Mouse (Mus musculus) thymus, postnatal 25 days (tissue): ENCODE measurements at regions not wholly inside any gene's neighbourhood (a gene's known extent, or its start where the extent isn't known, plus 50 kb on each side); places are given as distances from the start of the nearest gene placed in this dataset.
"Not testable (repeated sequence)": the region's sequence is repeated elsewhere in the genome, so short reads cannot be mapped to it uniquely, and the experiment has no call there.

ENCODE experiments used
- DNase-seq: peaks from one replicate; pipeline ENCODE4 v3.0.0; 2022

DNA sequence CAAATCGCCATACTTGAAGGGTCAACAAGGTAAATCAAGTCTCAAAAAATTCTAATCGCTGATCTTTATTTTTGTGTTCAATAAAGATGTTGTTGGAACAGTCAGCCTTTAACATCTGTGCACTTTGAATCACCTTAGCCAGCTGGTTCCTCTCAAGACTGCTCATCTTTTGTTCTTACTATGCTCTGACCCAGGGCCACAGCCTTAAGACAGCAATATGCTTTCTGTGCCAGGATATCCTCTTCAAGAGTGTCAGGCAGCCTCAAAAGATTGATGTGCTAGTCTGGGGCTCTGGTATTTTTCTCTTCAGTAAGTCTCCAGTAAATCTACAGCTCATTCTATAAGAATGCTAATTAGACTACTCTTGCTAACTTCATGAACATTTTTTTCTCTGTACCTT, 199.9 kb downstream of the Dph6 start:
- no peak for DNase-seq

DNA sequence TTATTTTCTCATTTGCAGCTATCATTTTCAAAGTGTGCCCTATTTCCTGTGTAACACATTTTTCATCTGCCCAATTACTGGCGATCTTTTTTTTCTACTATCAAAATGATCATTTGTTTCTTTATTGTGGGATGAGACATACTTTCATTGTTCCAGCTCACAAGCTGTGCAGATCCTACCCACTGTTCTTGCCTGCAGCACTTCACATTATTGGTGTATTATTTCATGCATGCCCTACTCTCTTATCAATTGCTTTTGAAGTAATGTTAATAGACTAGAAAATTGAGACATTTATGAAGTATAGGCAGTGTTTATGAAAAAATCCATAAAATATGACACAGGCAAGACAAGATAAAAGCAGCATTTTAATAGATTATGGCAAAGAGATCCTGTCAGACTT, 204.6 kb downstream of the Dph6 start:
- DNase-seq: no peak

DNA sequence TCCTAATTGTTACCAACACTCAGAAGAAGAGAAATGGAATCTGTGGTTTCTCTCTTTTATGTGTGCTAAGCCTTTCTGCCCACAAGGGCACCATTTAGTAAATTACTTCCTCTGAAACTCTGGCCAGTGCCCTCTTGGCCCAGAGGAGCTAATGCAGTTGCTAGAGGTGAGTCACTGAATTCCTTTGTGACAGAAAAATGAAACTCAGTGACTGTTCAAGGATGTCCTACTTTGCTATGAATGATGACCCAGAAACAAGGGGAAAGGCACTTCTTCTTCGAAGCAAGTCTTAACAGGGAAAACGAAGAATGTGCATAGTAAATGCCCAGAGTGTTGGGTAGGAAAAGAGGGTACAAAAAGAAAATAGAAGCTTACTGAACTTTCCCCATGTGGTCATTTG, 211.0 kb downstream of the Dph6 start:
- no peak for DNase-seq

DNA sequence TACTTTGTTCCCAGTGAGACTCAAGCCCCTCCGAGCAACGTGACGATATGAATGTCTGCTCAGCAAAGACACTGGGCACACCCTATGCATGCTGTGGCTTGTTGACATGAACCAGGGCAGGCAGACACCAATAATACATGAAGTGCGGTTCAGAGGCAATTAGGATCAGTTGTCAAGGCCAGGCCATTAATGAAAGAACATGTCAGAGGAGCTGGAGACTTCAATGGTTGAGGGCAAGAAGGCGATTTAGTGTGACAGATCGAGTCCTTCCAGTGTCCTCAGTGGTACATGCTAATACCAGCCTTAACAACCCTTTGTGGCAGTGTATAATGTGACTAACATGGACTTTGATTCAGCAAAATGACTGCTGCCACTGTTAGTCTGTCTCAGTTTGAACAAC, 213.8 kb downstream of the Dph6 start:
- no peak for DNase-seq

DNA sequence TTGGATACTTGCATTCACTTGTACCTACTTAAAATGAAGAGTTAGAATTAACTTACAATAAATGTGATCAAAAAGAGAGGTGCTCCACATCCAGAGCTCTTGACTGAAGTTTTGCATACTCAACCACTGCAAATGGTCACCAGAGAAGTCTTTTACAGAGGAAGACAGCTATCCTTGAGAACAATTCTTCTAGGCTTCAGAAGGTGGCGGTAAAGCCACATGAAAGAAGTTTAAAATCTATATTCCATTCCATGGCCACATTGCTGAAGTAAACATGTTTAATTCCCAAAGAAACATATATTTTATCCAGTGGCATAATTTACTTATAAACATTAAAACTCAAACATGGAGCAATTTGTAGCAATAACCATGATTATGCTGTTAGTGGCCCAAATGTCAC, 215.1 kb downstream of the Dph6 start:
- no peak for DNase-seq

DNA sequence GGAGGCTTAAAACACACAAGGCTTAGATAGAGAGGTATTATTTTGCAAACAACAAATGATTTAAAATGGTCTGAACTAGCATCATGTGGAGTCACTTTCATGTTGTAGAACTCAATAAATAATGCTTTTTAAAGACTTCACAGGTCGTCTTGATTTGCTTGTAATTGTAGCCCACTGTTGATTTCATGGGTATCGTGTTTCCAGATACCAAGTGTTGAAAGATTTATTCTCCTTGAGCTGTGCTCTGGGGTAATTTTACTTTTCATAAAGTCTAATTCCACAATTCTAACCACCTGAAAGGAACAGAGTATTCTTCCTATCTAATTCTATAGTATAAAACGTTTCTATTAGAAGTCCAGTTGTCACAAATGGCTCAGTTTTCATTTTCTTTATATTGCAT, 216.7 kb downstream of the Dph6 start:
- DNase-seq: no peak

DNA sequence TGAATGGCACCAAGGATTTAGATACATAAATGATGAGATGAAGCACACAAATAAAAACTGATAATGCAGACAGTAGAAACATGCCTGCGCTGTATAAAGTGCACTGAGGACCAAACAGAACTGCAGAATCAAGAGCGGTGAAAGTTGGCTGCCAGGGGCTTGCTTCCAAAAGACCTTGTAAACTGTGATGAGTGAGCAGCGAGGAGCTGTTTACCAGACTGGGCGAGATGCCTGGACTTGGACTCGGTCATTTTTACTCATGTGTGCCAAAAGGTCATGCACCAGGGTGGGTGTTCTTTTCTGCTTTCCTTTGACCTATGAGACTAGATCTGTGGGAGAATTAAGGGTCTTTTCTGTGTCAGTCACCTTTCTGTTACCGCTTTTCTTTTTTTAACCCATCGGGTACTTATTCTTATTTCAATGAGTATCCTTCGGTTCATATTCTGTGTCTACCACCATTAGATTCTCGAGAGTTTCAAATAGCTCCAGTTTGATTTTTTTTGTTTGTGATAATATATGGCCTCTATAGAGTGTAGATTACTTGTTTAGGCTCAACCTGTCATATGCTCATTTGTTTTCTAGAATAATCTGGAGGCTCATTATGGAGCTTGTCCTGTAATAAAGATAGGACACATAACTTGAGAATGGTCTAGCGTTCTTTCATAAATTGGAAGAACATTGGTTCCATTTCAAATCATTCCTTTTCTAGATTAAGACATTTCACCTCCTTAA, 226.3 kb upstream of the Zfp770 start:
- no peak for DNase-seq

DNA sequence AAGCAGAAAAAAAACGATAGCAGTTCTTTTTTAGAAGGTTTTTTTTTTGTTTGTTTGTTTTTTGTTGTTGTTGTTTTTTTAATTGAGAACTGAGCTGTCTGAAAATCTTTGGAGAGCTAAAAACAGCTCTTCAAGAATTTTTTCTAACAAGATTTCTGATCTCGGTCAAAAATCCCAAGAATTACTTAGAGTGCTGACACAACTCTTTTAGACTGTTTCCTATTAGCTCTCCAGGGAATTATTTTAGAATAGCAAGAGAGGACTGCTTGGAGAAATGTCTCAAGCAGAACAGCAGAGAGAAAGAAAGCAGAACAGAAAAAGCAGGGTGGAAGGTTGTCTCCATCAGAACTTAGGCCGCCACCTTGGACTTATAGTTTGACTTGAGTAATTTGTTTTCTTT, 218.1 kb upstream of the Zfp770 start:
- DNase-seq: no peak

DNA sequence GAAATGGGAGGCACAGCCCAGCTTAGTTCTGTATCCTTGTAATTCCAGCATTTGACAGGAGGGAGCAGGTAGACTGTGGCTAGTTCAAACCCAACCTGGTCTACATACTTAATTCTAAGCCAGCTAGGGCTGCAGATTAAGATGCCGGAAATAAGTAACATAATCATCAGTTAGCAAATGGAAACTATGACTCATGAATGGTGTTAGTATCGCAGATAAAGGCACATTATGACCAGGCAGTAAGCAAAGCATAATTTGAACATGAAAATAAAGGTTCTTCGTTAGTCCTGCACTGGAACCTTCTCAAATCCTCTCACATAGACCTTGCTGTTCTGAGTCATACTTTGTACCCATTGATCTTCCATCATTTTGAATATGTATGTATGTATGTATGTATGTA, 211.7 kb upstream of the Zfp770 start:
- DNase-seq: no peak

DNA sequence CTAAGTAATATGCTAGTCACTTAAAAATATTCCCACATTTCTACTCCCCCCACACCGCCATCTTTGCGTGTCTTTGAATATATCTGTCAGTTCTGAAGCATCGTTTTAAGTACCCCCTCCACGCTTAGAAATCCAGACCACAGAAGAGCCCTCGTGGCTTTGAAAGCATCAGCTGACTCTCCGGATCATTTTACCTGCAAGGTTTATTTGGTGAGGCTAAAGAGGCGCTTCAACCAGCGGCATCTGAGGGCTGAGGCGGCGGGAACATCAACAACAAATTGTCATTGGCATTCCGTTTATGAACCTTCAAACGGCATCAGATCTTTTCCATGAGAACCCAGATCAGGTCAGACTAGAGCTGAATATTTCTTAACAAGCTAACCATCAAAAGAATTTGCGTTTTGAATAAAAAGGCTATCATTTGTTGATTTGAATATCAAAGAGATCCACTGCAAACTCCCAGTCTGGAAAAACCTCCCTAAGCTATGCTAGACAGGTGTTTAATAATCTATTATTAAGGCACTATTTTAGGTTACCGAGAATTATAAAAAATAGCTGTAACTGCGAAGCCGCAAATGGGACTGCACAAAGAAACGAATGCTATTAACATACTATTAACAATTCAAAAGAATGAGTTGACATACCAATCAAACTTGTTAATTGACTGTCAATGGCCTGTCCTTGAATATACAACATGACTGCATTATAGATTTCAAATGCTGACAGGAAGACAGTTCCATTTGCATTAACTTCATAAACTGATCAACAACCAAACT, 210.9 kb upstream of the Zfp770 start:
- no peak for DNase-seq

DNA sequence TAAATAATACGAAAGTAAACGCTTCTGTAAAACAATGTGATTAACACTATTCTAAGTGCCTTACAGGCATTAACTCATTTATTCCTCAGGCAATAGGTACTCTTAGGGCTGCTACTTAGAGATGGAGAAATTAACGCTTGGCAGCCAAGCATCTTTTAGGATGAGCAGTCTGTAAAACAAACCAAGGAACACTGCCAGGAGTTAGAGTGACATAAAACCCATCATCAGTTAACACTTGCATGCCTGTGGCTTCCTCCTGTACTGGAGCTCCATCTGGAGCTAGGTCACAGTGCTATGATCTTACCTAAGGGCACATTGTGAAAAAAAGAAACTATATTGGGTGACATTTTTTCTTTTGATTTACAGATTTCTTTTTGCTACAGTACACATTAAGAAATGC, 209.4 kb upstream of the Zfp770 start:
- no peak for DNase-seq

DNA sequence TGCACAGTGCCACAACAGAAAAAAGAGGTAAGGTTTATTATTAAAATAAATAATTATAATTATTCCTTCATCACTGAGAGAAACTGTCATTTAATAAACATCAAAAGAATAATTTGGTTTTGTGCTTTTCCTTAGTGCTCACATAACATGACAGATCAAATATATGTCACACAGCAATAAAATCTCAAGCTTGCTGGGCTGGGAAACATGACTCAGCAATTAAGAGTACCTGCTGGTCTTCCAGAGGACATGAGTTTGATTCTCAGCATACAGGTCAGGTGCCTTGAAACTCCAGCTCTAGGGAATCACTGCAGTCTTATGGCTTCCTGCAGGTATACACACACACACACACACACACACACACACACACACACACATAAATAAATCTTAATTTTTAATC, 208.3 kb upstream of the Zfp770 start:
- DNase-seq: no peak

DNA sequence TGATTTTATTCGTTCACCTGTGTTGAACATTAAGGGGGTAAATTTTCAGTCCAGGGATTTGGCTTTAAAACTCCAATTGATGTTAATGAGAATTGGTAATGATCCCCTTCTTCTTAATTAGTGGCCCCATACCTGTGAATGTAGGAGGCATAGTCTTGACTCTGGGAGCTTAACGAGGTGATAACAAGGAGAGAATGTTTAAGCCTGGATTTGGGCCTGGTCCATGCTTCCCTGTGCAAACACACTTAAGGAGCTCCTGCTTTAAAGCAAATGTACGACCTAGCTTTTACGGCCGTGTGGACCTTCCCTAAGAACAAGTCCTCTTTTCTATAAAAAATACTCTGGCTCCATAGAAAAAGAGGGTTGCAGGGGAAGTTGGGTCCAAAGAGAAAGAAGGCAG, 206.1 kb upstream of the Zfp770 start:
- no peak for DNase-seq

DNA sequence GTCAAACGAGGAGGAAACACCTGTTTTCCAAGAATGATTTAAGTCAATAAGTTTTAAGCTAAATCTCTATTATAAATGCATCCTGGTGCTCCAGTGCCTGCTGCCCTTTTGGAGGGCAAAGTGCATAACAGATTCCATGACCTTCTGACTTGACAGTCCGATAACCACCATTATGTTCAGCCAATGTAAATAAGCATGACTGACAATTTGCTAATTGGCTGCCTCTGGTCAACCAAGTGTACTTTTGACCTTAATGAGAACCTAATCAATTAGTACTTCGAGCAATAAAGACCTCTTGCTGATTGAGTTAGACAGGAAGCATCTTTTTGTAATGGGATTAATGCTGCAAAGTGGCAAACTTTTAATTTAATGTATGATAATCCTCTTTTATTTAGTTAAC, 183.3 kb upstream of the Zfp770 start:
- DNase-seq: no peak

DNA sequence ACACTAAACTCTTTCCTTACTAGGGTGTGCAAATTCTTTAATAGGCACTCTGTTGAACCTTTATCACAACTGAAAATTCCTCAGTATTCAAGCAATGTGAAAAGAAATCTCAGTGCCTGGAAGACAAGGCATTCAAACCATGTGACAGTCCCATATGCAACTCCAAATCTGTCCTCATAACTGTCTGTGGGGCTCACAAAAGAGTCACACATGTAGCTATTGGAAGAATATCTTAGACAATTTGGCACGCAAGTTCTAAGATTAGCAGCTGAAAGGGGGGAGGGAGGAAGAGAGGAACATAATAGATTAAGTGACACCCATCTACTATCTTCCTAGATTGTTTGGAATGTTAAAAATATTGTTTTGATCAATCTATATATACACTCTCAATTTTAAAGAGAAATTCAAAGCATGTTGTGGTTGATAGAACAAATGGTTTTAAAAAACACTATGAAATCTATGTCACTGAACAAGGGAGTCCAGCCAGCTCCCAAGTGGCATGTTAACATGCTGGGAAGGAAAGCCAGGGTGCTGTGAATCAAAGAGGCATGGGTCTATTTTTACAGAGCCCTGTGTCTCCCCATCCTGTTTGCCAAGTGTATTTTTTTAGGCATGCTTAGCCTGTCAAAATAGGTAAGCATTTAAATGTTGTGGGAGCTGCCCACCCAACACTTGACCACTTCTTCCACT, 177.7 kb upstream of the Zfp770 start:
- no peak for DNase-seq

DNA sequence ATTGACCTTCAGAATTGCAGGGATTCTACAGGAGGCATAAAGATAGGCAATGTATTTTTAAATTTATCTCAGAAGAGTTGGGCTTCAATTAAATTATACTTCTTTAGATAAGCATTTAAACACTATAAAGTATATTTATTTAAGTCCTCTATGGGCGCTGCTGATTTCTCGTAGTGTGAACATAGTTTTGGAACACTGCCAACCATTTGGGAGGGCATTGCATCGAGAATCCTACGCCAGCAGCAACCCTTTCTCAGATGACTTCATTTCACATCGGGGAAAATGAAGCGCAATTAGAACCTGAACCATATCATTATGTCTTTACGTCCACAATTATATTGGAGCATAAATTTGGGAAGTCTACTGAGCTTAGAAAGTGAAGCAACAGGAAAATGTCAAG, 172.2 kb upstream of the Zfp770 start:
- DNase-seq: no peak

DNA sequence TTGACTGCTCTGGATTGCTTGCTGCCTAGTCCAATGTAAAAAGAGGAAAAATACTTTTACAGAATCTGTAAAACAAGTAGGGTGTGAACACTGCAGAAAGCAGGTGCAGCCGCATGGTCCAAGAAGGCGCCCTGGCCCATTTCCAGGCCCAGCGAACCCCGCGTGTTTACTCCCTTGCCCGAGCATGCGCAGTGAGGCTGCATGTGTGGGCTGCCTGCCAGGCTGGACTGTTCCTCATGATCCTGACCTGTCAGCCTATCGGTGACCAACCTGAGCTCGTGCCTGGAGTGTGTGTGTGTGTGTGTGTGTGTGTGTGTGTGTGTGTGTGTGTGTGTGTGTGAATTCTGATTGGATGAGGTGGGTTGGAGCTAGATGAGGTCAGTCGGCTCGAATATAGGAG, 152.6 kb upstream of the Zfp770 start:
- not testable (repeated sequence) for DNase-seq

DNA sequence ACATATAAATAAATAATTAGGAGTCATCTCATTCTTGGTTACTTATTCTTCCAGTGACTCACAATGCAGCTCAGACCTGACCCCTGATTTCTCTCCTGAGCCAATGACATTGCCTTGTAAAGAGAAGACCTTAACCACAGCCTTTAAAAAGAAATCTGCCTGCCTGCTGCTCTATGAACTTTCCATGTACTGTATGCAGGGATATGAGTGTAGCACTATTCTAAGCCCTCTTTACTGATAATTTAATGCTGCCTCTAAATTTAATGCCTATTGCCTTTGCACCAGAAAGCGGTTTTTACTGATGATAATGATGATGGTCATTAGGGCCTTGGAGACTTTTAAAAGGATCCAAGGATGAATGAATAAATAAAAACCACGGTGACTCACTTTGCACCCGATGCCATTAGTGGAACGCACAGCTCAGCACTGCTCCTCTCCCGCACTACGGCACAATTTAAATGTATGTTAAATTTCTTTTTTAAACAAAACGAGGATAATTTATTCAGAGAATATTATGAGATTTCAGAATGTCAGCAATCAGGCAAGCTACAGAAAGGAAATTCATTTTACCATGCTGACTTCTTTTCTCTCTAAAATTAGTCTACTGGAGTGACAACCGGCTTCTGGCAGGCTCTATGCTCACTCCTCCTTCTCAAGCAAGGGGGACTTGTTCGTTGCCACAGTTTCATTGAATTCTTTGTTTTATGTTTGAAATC, 139.5 kb upstream of the Zfp770 start:
- no peak for DNase-seq

DNA sequence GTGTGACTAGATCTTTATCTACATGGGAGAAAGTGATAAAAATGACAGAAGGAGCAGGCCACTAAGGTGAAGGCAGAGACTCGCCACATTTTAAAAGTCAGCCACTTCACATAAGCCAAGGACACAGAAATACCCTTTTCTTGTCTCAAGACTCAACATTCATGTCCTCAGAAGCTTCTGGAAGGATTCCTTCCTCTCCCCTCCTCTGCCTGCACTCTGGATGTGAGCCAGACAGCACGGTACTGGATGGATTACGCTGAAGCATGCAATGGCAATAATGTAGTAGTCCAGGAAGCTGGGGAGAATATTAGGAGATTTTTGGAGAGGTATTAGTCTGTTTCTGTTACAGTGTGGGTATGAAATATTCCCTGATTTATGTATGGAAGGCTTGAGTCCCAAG, 100.5 kb upstream of the Zfp770 start:
- no peak for DNase-seq

DNA sequence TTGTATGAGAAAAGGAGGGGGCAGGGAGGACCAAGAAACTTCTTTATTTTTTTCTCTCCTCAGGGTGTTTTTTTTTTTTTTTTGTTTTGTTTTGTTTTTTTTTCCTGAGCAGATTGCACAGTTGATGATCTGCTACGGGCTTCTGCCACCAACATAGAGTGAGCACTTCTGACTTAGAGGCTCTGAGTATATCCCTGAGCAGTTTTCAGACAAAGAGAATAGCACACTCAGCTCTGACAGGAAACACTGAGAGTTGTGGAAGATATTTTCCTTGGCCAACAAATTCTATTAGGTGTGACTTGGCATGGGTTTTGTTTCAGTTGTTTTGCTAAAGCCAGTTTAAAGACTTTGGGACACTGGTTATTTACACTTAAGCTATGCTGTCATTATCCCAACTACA, 93.8 kb upstream of the Zfp770 start:
- no peak for DNase-seq

DNA sequence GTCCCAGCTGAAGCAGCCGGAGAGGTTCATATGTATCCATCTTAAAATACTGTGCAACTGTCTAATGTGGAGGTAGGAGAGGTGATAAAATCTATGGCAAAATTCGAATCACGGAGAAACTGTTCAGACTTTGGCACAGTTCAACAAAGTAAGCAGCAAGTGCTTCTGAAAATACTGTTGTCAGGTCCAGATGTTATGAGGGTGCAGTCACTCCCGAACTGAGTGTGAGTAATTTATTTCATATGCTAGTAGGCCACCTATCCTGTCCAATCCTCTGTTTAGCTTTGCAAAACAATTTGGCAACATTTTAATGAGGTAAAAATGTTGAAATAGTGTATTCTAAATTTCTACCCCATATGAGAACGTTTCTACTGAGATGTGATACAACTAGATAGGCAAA, 90.1 kb upstream of the Zfp770 start:
- no peak for DNase-seq

DNA sequence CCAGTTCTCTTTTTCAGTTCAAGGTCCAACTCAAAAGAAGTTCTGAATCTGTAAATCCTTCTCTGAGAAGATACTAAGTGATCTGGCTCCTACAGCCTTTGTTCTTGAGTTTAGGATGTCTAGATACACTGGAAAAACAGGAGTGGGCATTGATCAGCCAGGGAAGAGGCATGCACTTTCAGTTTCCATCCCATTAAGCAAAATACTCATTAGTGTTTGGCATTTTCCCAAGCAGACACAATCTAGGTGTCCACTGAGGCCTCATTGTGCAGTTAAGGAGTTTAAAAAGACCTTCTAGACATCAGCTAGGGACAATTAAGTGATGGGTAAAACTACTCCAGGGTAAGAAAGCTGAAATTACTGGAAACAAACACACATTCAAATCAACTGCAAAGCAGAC, 74.3 kb upstream of the Zfp770 start:
- no peak for DNase-seq

DNA sequence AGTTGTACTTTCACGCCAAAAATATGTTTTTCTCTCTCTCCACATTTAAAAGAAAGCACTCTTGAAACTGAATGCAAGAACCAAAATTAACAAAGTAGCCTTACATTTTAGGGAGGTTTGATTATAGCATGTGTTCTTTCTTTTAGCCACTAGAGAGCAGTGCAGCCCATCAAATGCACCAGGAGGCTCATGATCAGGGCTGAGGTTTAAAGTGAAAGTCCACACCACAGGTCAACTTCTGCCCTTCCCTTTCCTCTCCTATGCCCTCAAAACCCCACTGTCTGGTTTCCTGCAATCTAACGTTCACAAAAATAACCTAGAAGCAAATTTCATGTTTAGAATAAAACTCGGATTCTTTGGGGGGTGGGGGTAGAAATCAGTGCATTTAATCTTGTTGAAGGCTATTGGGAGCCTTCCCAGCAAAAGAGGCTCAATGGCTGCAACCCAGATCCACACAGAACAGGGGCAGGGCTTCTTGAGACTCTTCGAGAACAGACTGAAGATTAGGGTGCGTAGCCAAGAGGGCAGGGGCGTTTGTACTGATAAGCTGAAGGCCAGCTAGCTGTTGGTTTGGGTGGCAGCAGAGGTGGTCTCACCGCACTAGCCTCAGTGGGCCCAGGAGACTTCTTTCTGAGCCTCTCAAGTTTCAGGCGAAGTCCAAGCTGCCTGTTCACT, 59.3 kb upstream of the Zfp770 start:
- peak; percentile 6 for DNase-seq
